Mouse (Mus musculus): Measurements from ENCODE around the gene Ube2d3. TPM values are rescaled to one million over a fixed set of nuclear protein-coding genes. Genes with fewer than 3 reads are reported as not detected.
"Not testable (repeated sequence)": the region's sequence is repeated elsewhere in the genome, so short reads cannot be mapped to it uniquely, and the experiment has no call there.

Gene Ube2d3
- total RNA-seq, 2 experiments from 2014 or later = 267 to 296 TPM

- intact Hi-C loops (cut with DNase I) = no loop called here
- DNase-seq = no peak
Observed at GRCm38 (mm10) chr3:135485900-135486241, 47.9 kb downstream of the Ube2d3 start.

- intact Hi-C loops (cut with DNase I) = no loop called here
- no peak for DNase-seq
Observed at GRCm38 (mm10) chr3:135486351-135486750, 48.4 kb downstream of the Ube2d3 start.

- intact Hi-C loops (cut with DNase I) = no loop called here
Observed at GRCm38 (mm10) chr3:135487803-135488202, 49.9 kb downstream of the Ube2d3 start.

GRCm38 (mm10) chr3:135489865-135490520, 52.0 kb downstream of the Ube2d3 start:
- DNase-seq = no peak
- intact Hi-C loops (cut with DNase I) = no loop called here

More at GRCm38 (mm10) chr3:135487803-135488202, 49.9 kb downstream of the Ube2d3 start:
- DNase-seq = no peak

- intact Hi-C loops (cut with DNase I) = no loop called here
- DNase-seq = no peak
Observed at GRCm38 (mm10) chr3:135491102-135491501, 53.2 kb downstream of the Ube2d3 start.

- intact Hi-C loops (cut with DNase I); DNase-seq: not testable (repeated sequence)
Observed at GRCm38 (mm10) chr3:135493320-135493719, 55.4 kb downstream of the Ube2d3 start.

- DNase-seq; intact Hi-C loops (cut with DNase I): not testable (repeated sequence)
Observed at GRCm38 (mm10) chr3:135497956-135498355, 60.0 kb downstream of the Ube2d3 start.

- intact Hi-C loops (cut with DNase I) = no loop called here
Observed at GRCm38 (mm10) chr3:135498891-135499290, 60.9 kb downstream of the Ube2d3 start.

GRCm38 (mm10) chr3:135503160-135503559, 65.2 kb downstream of the Ube2d3 start:
- intact Hi-C loops (cut with DNase I) = no loop called here
- no peak for DNase-seq

More at GRCm38 (mm10) chr3:135498891-135499290, 60.9 kb downstream of the Ube2d3 start:
- no peak for DNase-seq

- DNase-seq = peak; percentile 69 to 71
- intact Hi-C loops (cut with DNase I) = loop anchor here (2.0 kb wide), 1 partner anchor 103 kb away; no protein-coding TSS in a partner anchor
Observed at GRCm38 (mm10) chr3:135505369-135505909, 67.5 kb downstream of the Ube2d3 start.

GRCm38 (mm10) chr3:135505916-135506482, 68.0 kb downstream of the Ube2d3 start:
- intact Hi-C loops (cut with DNase I) = loop anchor here (2.0 kb wide), 1 partner anchor 103 kb away; no protein-coding TSS in a partner anchor
- no peak for DNase-seq

GRCm38 (mm10) chr3:135507506-135507905, 69.6 kb downstream of the Ube2d3 start:
- intact Hi-C loops (cut with DNase I) = no loop called here
- DNase-seq = no peak

- no peak for DNase-seq
- intact Hi-C loops (cut with DNase I) = no loop called here
Observed at GRCm38 (mm10) chr3:135508191-135508590, 70.2 kb downstream of the Ube2d3 start.

- intact Hi-C loops (cut with DNase I) = no loop called here
- DNase-seq = no peak
Observed at GRCm38 (mm10) chr3:135510372-135510771, 72.4 kb downstream of the Ube2d3 start.

GRCm38 (mm10) chr3:135511683-135512082, 73.7 kb downstream of the Ube2d3 start:
- intact Hi-C loops (cut with DNase I) = no loop called here
- no peak for DNase-seq

GRCm38 (mm10) chr3:135513270-135513669, 75.3 kb downstream of the Ube2d3 start:
- DNase-seq = no peak
- intact Hi-C loops (cut with DNase I) = no loop called here

GRCm38 (mm10) chr3:135513800-135514425, 76.0 kb downstream of the Ube2d3 start:
- intact Hi-C loops (cut with DNase I) = no loop called here
- DNase-seq = no peak

GRCm38 (mm10) chr3:135515246-135515645, 77.3 kb downstream of the Ube2d3 start:
- intact Hi-C loops (cut with DNase I) = no loop called here
- DNase-seq = no peak

- intact Hi-C loops (cut with DNase I) = no loop called here
- no peak for DNase-seq
Observed at GRCm38 (mm10) chr3:135516891-135517290, 78.9 kb downstream of the Ube2d3 start.

All from gastrocnemius, postnatal 36 days (tissue).